Mouse (Mus musculus): ENCODE results near the gene Stx11. TPM values are rescaled to one million over a fixed set of nuclear protein-coding genes. Genes with fewer than 3 reads are reported as not detected.
A peak's percentile ranks its signal among the peaks of the same experiment; 100 is the strongest.

Stx11 gene
- polyA plus RNA-seq, 1 experiment from 2014 or later: 3.2 TPM

- Histone ChIP-seq H3K27me3 (replicated peaks; ENCODE audit: control insufficient read depth, insufficient read depth, low read length) (peaks cover 3% of the 10 kb centered on the region; the same call in 1 of the 2 replicates), H3K4me1 (replicated peaks; ENCODE audit: control insufficient read depth, insufficient read depth, low read length) (no peaks in the 10 kb centered on the region), H3K9ac (ENCODE audit: low read length) (no peak overlapping the region), H3K27ac (ENCODE audit: low read depth) (no peak overlapping the region), H3K4me3 (ENCODE audit: low read depth, low read length) (no peak overlapping the region), H3K9me3 (ENCODE audit: control insufficient read depth, low read length) (no peaks in the 10 kb centered on the region), H3K4me2 (ENCODE audit: low read length) (no peak overlapping the region), H3K36me3 (ENCODE audit: control insufficient read depth, insufficient read depth, low read length) (no peaks in the 10 kb centered on the region)
- DNase-seq (ENCODE audit: low spot score) (no peak), ATAC-seq (replicated peaks; ENCODE audit: low FRiP score, low TSS enrichment, low read depth) (no peak)
- WGBS: 89% methylated on average over 3 of the region's 3 CpGs
These were observed 16.5 kb downstream of the Stx11 start for GRCm38 (mm10) chr10:12947606-12948005.

DNA sequence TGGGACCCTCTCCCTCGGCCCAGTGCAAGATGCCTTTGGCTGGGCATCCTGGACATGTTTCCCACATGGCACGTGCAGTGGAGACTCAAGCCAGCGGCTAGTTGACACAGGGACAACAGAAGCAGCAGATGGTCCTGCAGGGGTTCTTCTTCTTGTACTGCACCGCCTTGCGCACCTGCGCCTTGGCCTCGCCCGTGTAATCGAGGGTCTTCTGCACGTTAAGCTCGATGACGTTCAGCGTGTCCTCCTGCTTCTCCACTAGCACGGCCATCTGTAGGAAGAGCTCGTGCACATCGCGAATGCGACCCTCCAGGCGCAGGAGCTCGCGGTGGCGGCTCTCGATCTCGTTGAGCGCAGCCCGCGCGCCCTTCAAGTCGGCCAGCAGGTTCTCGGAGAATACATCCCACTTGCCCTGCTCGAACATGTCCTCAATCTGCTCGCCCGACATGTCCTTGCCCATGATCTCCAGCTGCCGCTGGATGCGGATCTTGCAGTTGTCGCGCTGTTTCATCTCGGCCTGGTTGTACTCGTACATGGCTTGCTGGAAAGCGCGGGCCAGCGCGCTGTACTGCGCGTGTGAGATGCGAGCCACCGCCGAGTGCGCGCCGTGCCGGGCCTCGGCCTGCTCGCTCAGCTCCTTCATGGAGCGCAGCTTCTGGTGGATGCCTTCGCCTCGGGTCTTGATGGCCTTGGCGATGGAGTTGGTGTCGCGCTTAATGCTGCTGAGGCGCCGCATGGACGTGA lies 22.9 kb downstream of the Stx11 start:
- WGBS: 8% methylated on average over 63 of the region's 63 CpGs
- Histone ChIP-seq H3K9me3 (ENCODE audit: control insufficient read depth, low read length) (no peaks in the 10 kb centered on the region), H3K9ac (ENCODE audit: low read length) (peak overlapping the region; percentile 27; the same call in 1 of the 2 replicates), H3K4me2 (ENCODE audit: low read length) (peak overlapping the region; percentile 54), H3K4me3 (ENCODE audit: low read depth, low read length) (peak overlapping the region; percentile 35), H3K36me3 (ENCODE audit: control insufficient read depth, insufficient read depth, low read length) (no peaks in the 10 kb centered on the region), H3K27me3 (replicated peaks; ENCODE audit: control insufficient read depth, insufficient read depth, low read length) (peaks cover 29% of the 10 kb centered on the region), H3K27ac (ENCODE audit: low read depth) (no peak overlapping the region), H3K4me1 (replicated peaks; ENCODE audit: control insufficient read depth, insufficient read depth, low read length) (no peaks in the 10 kb centered on the region)
- peak; percentile 82 for DNase-seq (ENCODE audit: low spot score)
- 0 out of 2 replicates have a peak, but pooled peaks have one; percentile 27 for ATAC-seq (replicated peaks; ENCODE audit: low FRiP score, low TSS enrichment, low read depth)

- no peak overlapping the region for H3K27ac ChIP-seq (ENCODE audit: low read depth)
- ATAC-seq (replicated peaks; ENCODE audit: low FRiP score, low TSS enrichment, low read depth): no peak
- H3K4me1 ChIP-seq (replicated peaks; ENCODE audit: control insufficient read depth, insufficient read depth, low read length): no peaks in the 10 kb centered on the region
- no peak overlapping the region for H3K4me3 ChIP-seq (ENCODE audit: low read depth, low read length)
- H3K27me3 ChIP-seq (replicated peaks; ENCODE audit: control insufficient read depth, insufficient read depth, low read length): peaks cover 26% of the 10 kb centered on the region
- 83% methylated on average over 2 of the region's 2 CpGs for WGBS
- H3K4me2 ChIP-seq (ENCODE audit: low read length): no peak overlapping the region
- no peak for DNase-seq (ENCODE audit: low spot score)
- no peak overlapping the region for H3K9ac ChIP-seq (ENCODE audit: low read length)
- H3K9me3 ChIP-seq (ENCODE audit: control insufficient read depth, low read length): no peaks in the 10 kb centered on the region
- H3K36me3 ChIP-seq (ENCODE audit: control insufficient read depth, insufficient read depth, low read length): no peaks in the 10 kb centered on the region
These were observed 25.3 kb downstream of the Stx11 start for GRCm38 (mm10) chr10:12938763-12939162.

- WGBS: 93% methylated on average over 7 of the region's 7 CpGs
These were observed 28.0 kb downstream of the Stx11 start for GRCm38 (mm10) chr10:12936079-12936478.

DNA sequence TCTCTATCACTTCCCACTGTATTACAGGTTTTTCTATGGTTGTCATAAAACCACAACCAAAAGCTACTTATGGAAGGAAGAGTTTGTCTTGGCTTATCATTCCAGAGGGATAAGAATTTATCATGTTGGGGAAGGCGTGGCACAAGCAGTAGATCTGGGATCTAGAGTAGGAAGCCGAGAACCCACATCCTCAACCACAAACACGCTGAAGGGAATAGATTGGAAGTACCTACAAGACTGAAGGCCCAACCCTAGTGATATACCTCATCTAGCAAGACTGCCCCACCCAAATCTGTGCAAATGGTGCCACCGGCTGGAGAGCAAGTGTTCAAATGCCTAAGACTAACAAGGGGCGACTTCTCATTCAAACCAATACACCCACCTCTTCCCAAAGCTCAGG lies 28.5 kb downstream of the Stx11 start:
- ATAC-seq (replicated peaks; ENCODE audit: low FRiP score, low TSS enrichment, low read depth) (no peak), DNase-seq (ENCODE audit: low spot score) (no peak)
- H3K27me3 ChIP-seq (replicated peaks; ENCODE audit: control insufficient read depth, insufficient read depth, low read length): peaks cover 7% of the 10 kb centered on the region
- no peaks in the 10 kb centered on the region for H3K9me3 ChIP-seq (ENCODE audit: control insufficient read depth, low read length)
- H3K4me2 ChIP-seq (ENCODE audit: low read length): no peak overlapping the region
- no peak overlapping the region for H3K4me3 ChIP-seq (ENCODE audit: low read depth, low read length)
- WGBS: 84% methylated on average over 5 of the region's 5 CpGs
- H3K27ac ChIP-seq (ENCODE audit: low read depth): no peak overlapping the region
- no peak overlapping the region for H3K9ac ChIP-seq (ENCODE audit: low read length)
- no peaks in the 10 kb centered on the region for H3K4me1 ChIP-seq (replicated peaks; ENCODE audit: control insufficient read depth, insufficient read depth, low read length)
- H3K36me3 ChIP-seq (ENCODE audit: control insufficient read depth, insufficient read depth, low read length): no peaks in the 10 kb centered on the region

More at GRCm38 (mm10) chr10:12936079-12936478, 28.0 kb downstream of the Stx11 start:
- Histone ChIP-seq H3K27ac (ENCODE audit: low read depth) (no peak overlapping the region), H3K4me3 (ENCODE audit: low read depth, low read length) (no peak overlapping the region), H3K4me2 (ENCODE audit: low read length) (no peak overlapping the region), H3K4me1 (replicated peaks; ENCODE audit: control insufficient read depth, insufficient read depth, low read length) (no peaks in the 10 kb centered on the region), H3K9ac (ENCODE audit: low read length) (no peak overlapping the region), H3K9me3 (ENCODE audit: control insufficient read depth, low read length) (no peaks in the 10 kb centered on the region), H3K27me3 (replicated peaks; ENCODE audit: control insufficient read depth, insufficient read depth, low read length) (peaks cover 12% of the 10 kb centered on the region), H3K36me3 (ENCODE audit: control insufficient read depth, insufficient read depth, low read length) (no peaks in the 10 kb centered on the region)
- DNase-seq (ENCODE audit: low spot score) (no peak), ATAC-seq (replicated peaks; ENCODE audit: low FRiP score, low TSS enrichment, low read depth) (no peak)

DNA sequence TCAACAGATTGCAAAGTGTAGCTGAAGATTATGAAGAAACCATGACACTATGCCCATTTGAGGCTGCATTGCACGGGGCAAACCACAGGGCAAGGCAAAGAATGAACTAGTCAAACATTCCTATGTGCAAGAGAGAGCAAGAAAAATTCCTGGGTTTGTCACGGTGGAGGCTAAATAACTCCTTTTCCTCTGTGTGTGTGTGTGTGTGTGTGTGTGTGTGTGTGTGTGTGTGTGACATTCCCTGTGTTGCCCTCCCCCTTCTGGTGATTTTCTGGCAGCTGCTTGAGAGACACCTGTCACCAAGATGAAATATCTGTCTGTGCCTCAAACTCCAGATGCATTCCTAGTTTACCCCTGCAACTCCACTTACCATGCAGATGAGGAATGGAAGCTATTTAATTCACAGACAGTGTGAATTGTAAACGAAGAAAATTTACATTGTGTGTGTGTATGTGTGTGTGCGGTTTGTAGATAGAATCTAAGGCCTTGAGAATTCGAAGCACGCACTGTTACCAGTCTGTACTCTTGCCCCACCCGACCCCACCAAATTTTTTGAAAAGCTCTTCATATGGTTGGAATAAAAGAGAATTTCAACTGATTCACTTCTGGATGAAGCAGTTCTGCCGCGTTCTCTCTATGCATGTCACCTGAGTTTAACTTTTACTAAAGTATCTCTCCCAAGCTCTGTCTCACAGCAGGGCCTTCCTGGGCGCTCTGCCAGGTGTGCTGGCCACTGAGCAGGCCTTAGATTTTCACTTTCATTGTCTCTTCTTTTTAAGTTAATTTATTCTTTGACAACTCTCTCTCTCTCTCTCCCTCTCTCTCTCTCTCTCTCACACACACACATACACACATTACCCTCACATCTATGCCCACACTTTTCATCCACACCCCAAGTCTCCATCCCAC lies 32.4 kb downstream of the Stx11 start:
- no peaks in the 10 kb centered on the region; the same call in 1 of the 2 replicates for H3K9me3 ChIP-seq (ENCODE audit: control insufficient read depth, low read length)

GRCm38 (mm10) chr10:12930351-12930905 lies 33.7 kb downstream of the Stx11 start:
- Histone ChIP-seq H3K4me3 (ENCODE audit: low read depth, low read length) (no peak overlapping the region), H3K9me3 (ENCODE audit: control insufficient read depth, low read length) (no peaks in the 10 kb centered on the region; the same call in 1 of the 2 replicates), H3K27me3 (replicated peaks; ENCODE audit: control insufficient read depth, insufficient read depth, low read length) (no peaks in the 10 kb centered on the region), H3K27ac (ENCODE audit: low read depth) (no peak overlapping the region), H3K36me3 (ENCODE audit: control insufficient read depth, insufficient read depth, low read length) (no peaks in the 10 kb centered on the region), H3K4me2 (ENCODE audit: low read length) (no peak overlapping the region), H3K4me1 (replicated peaks; ENCODE audit: control insufficient read depth, insufficient read depth, low read length) (no peaks in the 10 kb centered on the region), H3K9ac (ENCODE audit: low read length) (no peak overlapping the region)
- 44% methylated on average over 6 of the region's 6 CpGs for WGBS
- peak; percentile 12 for DNase-seq (ENCODE audit: low spot score)
- no peak for ATAC-seq (replicated peaks; ENCODE audit: low FRiP score, low TSS enrichment, low read depth)

More for the DNA sequence above, 32.4 kb downstream of the Stx11 start:
- H3K27me3 ChIP-seq (replicated peaks; ENCODE audit: control insufficient read depth, insufficient read depth, low read length): no peaks in the 10 kb centered on the region
- no peak overlapping the region for H3K4me2 ChIP-seq (ENCODE audit: low read length)
- WGBS: 51% methylated on average over 10 of the region's 10 CpGs
- no peaks in the 10 kb centered on the region for H3K4me1 ChIP-seq (replicated peaks; ENCODE audit: control insufficient read depth, insufficient read depth, low read length)
- H3K4me3 ChIP-seq (ENCODE audit: low read depth, low read length): no peak overlapping the region
- no peak overlapping the region for H3K27ac ChIP-seq (ENCODE audit: low read depth)
- H3K36me3 ChIP-seq (ENCODE audit: control insufficient read depth, insufficient read depth, low read length): no peaks in the 10 kb centered on the region
- DNase-seq (ENCODE audit: low spot score): no peak
- no peak for ATAC-seq (replicated peaks; ENCODE audit: low FRiP score, low TSS enrichment, low read depth)
- no peak overlapping the region for H3K9ac ChIP-seq (ENCODE audit: low read length)

GRCm38 (mm10) chr10:12929857-12930174 lies 34.3 kb downstream of the Stx11 start:
- no peaks in the 10 kb centered on the region for H3K36me3 ChIP-seq (ENCODE audit: control insufficient read depth, insufficient read depth, low read length)
- no peak overlapping the region for H3K27ac ChIP-seq (ENCODE audit: low read depth)
- H3K4me2 ChIP-seq (ENCODE audit: low read length): no peak overlapping the region
- H3K4me3 ChIP-seq (ENCODE audit: low read depth, low read length): no peak overlapping the region
- no peak overlapping the region for H3K9ac ChIP-seq (ENCODE audit: low read length)
- no peaks in the 10 kb centered on the region for H3K27me3 ChIP-seq (replicated peaks; ENCODE audit: control insufficient read depth, insufficient read depth, low read length)
- WGBS: 64% methylated on average over 6 of the region's 6 CpGs
- ATAC-seq (replicated peaks; ENCODE audit: low FRiP score, low TSS enrichment, low read depth) (no peak), DNase-seq (ENCODE audit: low spot score) (no peak)
- H3K4me1 ChIP-seq (replicated peaks; ENCODE audit: control insufficient read depth, insufficient read depth, low read length): no peaks in the 10 kb centered on the region
- H3K9me3 ChIP-seq (ENCODE audit: control insufficient read depth, low read length): no peaks in the 10 kb centered on the region; the same call in 1 of the 2 replicates

Measured in intestine, embryonic 14.5 days (tissue).